Mouse (Mus musculus) frontal cortex, postnatal 25 days (tissue): ENCODE measurements around the gene Ccdc141.

ENCODE experiments used
- DNase-seq, 2 experiments: peaks; one replicate each; pipeline ENCODE4 v3.0.0; 2022; ENCODE audit warnings: low spot score in 2 of 2

Gene Ccdc141

DNA sequence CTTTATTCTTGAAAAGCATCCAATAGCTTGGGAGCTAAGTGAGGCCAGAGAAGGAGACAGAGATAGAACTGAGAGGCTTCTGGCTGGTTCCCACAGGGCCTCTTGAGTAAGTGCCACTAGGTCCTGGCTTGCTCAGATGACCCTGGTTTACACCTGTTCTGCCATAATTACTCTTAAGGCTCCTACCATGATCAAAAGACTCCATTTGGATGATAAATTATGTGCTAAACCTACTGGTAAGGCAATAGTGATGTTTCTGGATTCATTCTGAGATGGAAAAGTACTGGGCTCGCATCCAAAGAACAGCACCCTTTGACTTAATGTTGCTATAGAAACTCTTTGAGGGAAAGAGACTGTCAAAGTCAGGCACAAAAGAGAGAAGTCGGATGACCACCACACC, 3.9 kb upstream of the Ccdc141 start:
- DNase-seq, result no peak

DNA sequence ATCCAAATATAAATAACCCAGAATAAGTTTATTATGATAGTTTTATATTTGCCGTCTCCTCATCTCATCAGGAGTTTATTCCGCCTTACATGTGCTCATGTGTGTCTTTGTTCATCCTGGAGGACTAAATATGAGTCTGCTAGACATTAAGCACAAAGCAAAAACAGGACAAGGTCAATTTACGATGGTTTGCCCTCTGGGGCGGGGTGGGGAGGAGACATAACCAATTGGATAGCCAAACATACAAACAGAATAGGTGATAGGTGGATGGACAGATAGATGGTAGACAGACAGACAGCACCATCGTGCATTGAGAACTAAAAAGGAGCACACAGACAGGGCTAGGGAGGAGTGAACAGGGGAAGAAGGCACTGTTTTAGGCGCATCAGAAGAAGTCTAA, 3.4 kb upstream of the Ccdc141 start:
- no peak for DNase-seq

DNA sequence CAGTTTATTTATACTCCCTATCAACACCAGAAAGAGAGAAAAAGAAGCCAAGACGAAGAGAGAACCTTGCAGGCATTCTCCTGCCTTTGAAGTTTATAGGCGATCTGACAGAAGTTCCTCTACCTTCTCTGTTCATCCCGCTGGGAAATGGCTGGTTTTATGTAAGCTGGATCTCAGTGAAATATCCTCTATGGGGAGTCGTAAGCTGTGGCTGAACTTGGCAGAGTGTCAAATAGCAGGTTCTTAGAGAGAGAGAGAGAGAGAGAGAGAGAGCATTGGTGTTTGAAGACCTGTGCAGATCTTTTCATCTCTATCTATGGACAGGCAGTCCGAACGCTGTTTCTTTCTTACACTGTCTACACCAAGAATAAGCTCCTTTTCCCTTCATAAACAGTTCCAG, 2.9 kb upstream of the Ccdc141 start:
- DNase-seq, result no peak

- DNase-seq, result no peak
Observed at GRCm38 (mm10) chr2:77172241-77172671, 1.8 kb upstream of the Ccdc141 start.

- DNase-seq, result no peak
Observed at GRCm38 (mm10) chr2:77171444-77172240, 1.2 kb upstream of the Ccdc141 start.

- DNase-seq, result no peak
Observed at GRCm38 (mm10) chr2:77169916-77170632, 362 bp downstream of the Ccdc141 start.

DNA sequence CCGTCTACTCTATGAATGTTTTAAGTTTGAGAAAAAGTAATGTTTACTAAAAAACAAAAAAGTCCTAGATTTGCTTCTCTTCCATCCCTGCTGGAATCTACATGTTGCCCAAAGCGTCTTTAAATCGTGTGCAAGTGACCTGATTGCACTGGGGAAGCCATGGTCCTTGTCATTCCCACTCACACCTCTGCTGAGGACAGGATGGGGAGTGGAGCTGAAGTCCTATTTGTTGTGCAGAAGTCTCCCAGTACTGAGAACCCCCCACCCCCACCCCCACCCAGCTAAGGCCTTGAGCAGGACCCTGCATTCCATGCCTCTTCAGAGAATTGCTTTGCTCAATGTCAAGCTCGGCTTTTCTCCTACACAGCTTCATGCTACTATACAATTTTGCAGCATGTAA, 1.2 kb downstream of the Ccdc141 start:
- DNase-seq, result no peak

DNA sequence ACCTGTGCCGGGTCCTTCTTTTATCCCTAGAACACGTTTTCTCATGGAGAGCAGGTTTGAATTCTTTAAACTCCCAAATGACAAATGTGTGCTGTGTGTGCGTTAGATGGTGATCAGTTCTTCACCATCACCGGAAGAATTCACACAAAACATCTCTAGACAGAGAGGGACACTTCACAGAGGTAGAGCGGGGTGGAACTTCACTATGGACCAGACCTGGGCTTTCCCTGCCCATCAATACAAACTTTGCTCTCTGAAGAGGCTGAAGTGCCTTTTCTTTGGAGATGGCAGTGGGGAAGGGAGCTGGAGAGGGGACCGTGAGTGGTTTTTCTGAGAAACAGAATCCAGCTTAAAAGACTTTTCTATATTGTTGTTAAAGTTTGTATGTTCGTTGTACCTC, 1.7 kb downstream of the Ccdc141 start:
- DNase-seq, result no peak

DNA sequence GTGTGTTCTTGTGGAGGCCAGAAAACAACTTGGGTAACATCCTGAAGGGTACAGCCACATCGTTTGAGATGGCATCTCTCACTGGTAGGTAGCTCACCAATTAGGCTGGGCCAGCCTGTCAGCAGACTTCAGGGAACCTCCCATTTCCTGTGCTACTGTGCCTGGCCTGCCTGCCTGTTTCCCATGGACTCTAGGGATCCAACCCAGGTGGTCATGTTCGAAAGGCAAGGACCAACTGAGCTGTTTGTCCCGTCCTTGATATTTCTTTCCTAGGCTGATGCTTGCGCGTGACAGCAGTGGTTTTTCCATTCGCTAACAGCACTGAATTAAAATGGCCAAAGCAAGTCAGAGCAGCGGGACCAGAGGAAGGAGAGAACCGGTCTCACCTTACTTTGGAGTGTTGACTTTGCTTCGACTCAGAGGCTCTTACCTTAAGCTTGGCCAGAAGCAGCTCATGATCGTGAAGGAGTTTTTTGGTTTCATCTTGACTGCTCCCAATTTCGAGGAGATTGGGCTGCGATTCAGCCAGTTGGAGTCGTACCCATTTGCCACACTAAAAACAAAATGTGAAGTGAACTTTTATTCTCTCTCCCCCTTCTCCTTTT, 2.3 kb downstream of the Ccdc141 start:
- no peak for DNase-seq

- no peak for DNase-seq
Observed at GRCm38 (mm10) chr2:77166366-77166765, 4.1 kb downstream of the Ccdc141 start.

- no peak for DNase-seq
Observed at GRCm38 (mm10) chr2:77164662-77165061, 5.8 kb downstream of the Ccdc141 start.

GRCm38 (mm10) chr2:77163381-77163780, 7.1 kb downstream of the Ccdc141 start:
- no peak for DNase-seq

DNA sequence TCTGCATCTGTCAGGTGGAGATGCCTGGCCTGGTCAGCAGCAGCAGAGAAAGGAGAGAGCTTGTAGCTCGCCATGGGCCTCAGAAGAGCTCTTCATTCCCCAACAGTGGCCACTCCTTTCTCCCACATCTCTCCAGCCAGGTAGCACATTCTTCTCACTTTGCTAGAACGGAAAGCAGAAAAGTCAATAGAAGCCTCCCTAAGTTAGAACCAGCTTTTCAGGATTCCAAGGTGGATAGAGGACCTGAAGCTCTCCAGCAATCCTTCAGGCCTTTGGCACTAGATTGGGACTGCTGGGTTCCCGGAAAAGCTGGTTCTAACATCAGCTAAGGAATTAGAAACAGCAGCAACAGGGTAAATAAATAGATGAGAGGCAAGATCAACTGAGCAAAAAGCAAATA, 8.3 kb downstream of the Ccdc141 start:
- no peak for DNase-seq

DNA sequence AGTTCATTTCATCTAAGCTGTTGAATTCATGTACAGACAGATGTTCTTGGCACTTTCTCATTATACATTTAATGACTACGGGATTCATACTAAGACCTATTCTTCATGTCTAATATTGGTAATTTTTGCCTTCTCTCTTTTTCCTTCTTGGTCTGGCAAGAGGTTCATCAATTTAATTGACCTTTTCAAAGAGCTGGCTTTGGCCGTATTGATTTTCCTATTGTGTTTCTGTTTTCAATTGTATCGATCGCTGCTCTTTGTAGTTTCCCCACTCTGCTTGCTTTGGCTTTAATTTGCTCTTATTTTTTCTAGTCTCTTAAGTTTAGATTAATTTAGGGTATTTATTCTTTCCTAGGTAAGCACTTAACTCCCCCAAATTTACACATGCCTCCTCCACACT, 12.9 kb downstream of the Ccdc141 start:
- DNase-seq, result no peak

GRCm38 (mm10) chr2:77154080-77154479, 16.4 kb downstream of the Ccdc141 start:
- no peak for DNase-seq

DNA sequence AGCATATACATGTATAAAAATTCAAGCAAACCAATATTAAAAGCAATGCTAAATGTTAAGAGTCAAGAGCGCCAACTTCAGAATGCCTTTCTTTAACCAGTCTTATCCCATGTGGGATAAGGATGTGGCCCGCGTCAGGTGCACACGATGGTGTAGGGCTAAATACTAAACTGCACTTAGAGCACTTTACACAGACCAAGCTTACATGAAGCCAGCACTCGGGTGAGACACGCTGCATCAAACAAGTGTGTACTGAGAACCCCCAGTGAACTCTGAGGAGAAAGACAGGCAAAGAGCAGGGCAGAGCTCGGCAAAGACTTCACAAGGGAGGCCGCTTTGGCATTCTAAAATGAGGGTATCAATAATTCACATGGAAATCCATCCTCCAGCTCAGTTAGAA, 19.2 kb downstream of the Ccdc141 start:
- no peak for DNase-seq

DNA sequence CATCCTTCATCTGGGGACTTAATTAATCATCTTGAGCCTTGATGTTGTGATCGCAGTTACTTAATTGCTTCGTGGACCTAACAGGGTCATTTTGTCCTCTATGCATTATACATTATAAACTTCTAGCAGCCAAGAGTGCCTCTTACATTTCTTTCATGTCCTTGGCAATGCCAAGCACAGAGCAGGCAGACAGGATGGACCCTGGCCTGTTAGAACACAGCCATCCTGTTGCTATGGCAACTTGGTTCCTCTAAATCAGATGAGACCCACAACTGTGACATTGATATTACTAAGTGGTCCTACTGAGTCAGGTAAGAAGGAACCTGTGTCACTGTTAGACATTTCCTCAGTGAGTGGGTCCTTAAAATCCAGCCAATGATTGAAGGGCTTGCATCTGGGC, 20.9 kb downstream of the Ccdc141 start:
- DNase-seq, result no peak

- DNase-seq, result no peak
Observed at GRCm38 (mm10) chr2:77148215-77148614, 22.2 kb downstream of the Ccdc141 start.

DNA sequence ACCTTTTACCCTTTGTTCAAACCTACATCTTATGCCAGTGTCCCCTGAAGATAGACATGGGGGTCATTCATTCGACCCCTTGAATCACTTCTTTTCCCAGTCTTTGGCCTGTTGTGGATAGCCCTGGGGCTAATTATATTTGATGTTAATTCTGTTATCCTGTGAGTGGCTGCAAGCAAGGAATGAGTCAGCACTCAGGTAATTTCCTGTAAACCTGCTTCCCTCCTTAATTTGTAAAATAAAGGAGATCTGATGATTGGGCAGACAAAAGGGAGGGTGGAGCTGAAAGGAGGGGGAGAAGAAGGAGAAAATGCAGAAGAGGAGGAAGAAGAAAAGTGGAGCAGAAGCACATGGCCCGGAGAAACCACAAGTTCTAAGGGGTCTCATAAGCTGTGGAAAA, 23.5 kb downstream of the Ccdc141 start:
- no peak for DNase-seq

DNA sequence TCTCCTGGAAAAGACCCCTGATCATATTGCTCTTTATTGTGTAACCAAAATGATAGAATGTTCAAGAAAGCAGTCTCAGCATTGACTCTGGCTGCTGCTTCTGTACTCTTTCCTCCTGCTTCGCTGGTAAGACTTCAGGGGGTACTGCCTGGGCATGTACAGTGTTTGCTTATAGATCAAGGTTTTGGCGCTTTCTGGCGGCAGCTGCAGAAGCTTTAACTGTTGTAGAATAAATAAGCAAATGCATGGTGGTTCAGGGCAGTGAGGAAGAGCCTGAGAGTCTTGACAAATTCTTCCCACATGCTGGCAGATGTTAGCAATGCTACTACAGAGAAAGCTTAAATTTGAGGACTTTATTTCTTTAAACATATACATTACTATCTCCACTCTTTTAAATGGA, 24.1 kb downstream of the Ccdc141 start:
- DNase-seq, result no peak

- no peak for DNase-seq
Observed at GRCm38 (mm10) chr2:77143536-77143935, 26.9 kb downstream of the Ccdc141 start.

DNA sequence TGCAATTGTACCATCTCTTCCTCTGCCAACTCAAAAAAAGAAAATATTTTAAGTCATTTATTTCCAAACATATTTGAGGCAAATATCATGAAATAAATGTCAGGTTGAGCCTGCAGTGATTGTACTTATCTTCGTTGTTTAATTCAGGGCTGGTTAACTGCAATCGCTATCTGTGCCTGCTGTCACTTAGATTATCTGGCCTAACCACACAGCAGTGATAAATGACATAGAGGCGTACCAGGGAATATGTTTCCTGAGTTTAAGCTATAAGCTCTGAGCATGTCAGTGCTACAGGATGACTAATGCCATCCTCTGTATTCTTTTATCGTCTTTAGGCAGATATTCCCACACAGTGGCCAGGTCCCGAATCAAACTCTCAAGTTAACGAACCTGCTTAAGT, 31.6 kb downstream of the Ccdc141 start:
- DNase-seq, result no peak

GRCm38 (mm10) chr2:77134906-77135305, 35.5 kb downstream of the Ccdc141 start:
- no peak for DNase-seq
